Mouse (Mus musculus): ENCODE measurements around the gene Vps39. TPM values are rescaled to one million over a fixed set of nuclear protein-coding genes. Genes with fewer than 3 reads are reported as not detected.

Vps39 gene
- total RNA-seq, 1 experiment from 2014 or later: 34.1 TPM

- no peak for DNase-seq
These were observed 56.8 kb downstream of the Vps39 start for GRCm38 (mm10) chr2:120296160-120296559.

- peak; percentile 53 for DNase-seq
These were observed 61.4 kb downstream of the Vps39 start for GRCm38 (mm10) chr2:120291471-120292078.

GRCm38 (mm10) chr2:120288995-120289394 is 63.9 kb downstream of the Vps39 start, which contains the start of gene Pla2g4d:
Pla2g4d (minus strand) TSS chr2:120289197.
- no peak for DNase-seq

- DNase-seq: no peak
These were observed 64.5 kb downstream of the Vps39 start for GRCm38 (mm10) chr2:120288401-120288800.

- no peak for DNase-seq
These were observed 67.3 kb downstream of the Vps39 start for GRCm38 (mm10) chr2:120285639-120286038.

GRCm38 (mm10) chr2:120284705-120285104 is 68.2 kb downstream of the Vps39 start:
- DNase-seq: peak; percentile 10

GRCm38 (mm10) chr2:120284094-120284493 is 68.8 kb downstream of the Vps39 start:
- peak; percentile 63 for DNase-seq

- peak; percentile 78 for DNase-seq
These were observed 69.4 kb downstream of the Vps39 start for GRCm38 (mm10) chr2:120283550-120283949.

GRCm38 (mm10) chr2:120281221-120281620 is 71.7 kb downstream of the Vps39 start:
- peak; percentile 42 for DNase-seq

- DNase-seq: peak; percentile 71
These were observed 73.0 kb downstream of the Vps39 start for GRCm38 (mm10) chr2:120279961-120280360.

GRCm38 (mm10) chr2:120276951-120277350 is 76.0 kb downstream of the Vps39 start:
- no peak for DNase-seq

- peak; percentile 38 for DNase-seq
These were observed 84.3 kb downstream of the Vps39 start for GRCm38 (mm10) chr2:120268635-120269034.

Other genes with a start within 250 kb of the Vps39 start
- gene Ehd4, start 198.5 kb downstream of the Vps39 start, total RNA-seq (2021): 34.2 and 48.1 TPM in 2 replicates
- 0.48 and 0.53 TPM in 2 replicates for gene Pla2g4e, start 107.8 kb downstream of the Vps39 start, total RNA-seq (2021)
- not detected in 2 replicates for gene Pla2g4d, start 63.9 kb downstream of the Vps39 start, total RNA-seq (2021)
- 0.23 TPM in 1 of 2 replicates, not detected in the other for gene Pla2g4f, start 39.0 kb downstream of the Vps39 start, total RNA-seq (2021)
- 33.5 and 40.0 TPM in 2 replicates for gene Ganc, start 50.8 kb upstream of the Vps39 start, total RNA-seq (2021)
- gene Tmem87a, start 51.0 kb upstream of the Vps39 start, total RNA-seq (2021): 36.2 and 38.3 TPM in 2 replicates
- gene Capn3, start 102.9 kb upstream of the Vps39 start, total RNA-seq (2021): 0.38 and 0.52 TPM in 2 replicates
- 93.3 and 107 TPM in 2 replicates for gene Zfp106, start 210.7 kb upstream of the Vps39 start, total RNA-seq (2021)
- 55.9 and 56.0 TPM in 2 replicates for gene Snap23, start 214.5 kb upstream of the Vps39 start, total RNA-seq (2021)

All from adrenal gland, postnatal 14 days (tissue).